Mouse (Mus musculus) cortical plate, adult 2 months (tissue): Measurements from ENCODE around the gene Fgd6.

Experiments
- CTCF ChIP-seq: fragments of 200-500 bp; IDR thresholded peaks from 2 replicates; pipeline ENCODE4 v1.5.1; 2011; ENCODE audit warnings: mild to moderate bottlenecking, control low read depth, low read length; ENCODE audit not compliant: insufficient read depth; ENCODE audit errors: extremely low read depth
- POLR2A ChIP-seq: fragments of 200-500 bp; IDR thresholded peaks from 2 replicates; pipeline ENCODE4 v1.6.1; 2011; ENCODE audit warnings: mild to moderate bottlenecking, low read length, control low read depth; ENCODE audit not compliant: insufficient read depth; ENCODE audit errors: extremely low read depth

GRCm38 (mm10) chr10:94098100-94098499 is 62.3 kb downstream of the Fgd6 start:
- TF ChIP-seq CTCF (no peak), POLR2A (no peak)
